Mouse (Mus musculus): ENCODE measurements at regions not wholly inside any gene's neighbourhood (a gene's known extent, or its start where the extent isn't known, plus 50 kb on each side); places are given as distances from the start of the nearest gene placed in this dataset.

- peaks cover 8% of the 10 kb centered on the region; the same call in 1 of the 2 replicates for H3K4me1 ChIP-seq (ENCODE audit: insufficient read depth, low read length)
- H3K27ac ChIP-seq (ENCODE audit: low read depth, low read length), result peak overlapping the region; percentile 55; the same call in 1 of the 2 replicates
- H3K4me2 ChIP-seq (ENCODE audit: low read depth, low read length, poor library complexity, severe bottlenecking), result no peak overlapping the region
- TF ChIP-seq CTCF (IDR thresholded peaks at IDR 0.05), result no peak
- H3K9me3 ChIP-seq (ENCODE audit: low read length), result no peaks in the 10 kb centered on the region
- no peak overlapping the region for H3K4me3 ChIP-seq (ENCODE audit: low read depth, low read length)
- 10% methylated on average over 9 of the region's 9 CpGs for WGBS
- H3K9ac ChIP-seq (replicated peaks; ENCODE audit: low read length, poor library complexity, severe bottlenecking), result no peak overlapping the region
- H3K36me3 ChIP-seq (ENCODE audit: insufficient read depth, low read length), result no peaks in the 10 kb centered on the region
- DNase-seq (ENCODE audit: low spot score) (peak; percentile 88), ATAC-seq (ENCODE audit: low FRiP score) (peak; percentile 86)
- H3K27me3 ChIP-seq (ENCODE audit: insufficient read depth, low read length), result no peaks in the 10 kb centered on the region
Measured at GRCm38 (mm10) chr17:9775668-9776151, 106.2 kb upstream of the Pabpc6 start.

GRCm38 (mm10) chr17:9774740-9775629, 105.5 kb upstream of the Pabpc6 start:
- Histone ChIP-seq H3K9ac (replicated peaks; ENCODE audit: low read length, poor library complexity, severe bottlenecking) (no peak overlapping the region), H3K4me3 (ENCODE audit: low read depth, low read length) (no peak overlapping the region), H3K27me3 (ENCODE audit: insufficient read depth, low read length) (no peaks in the 10 kb centered on the region), H3K27ac (ENCODE audit: low read depth, low read length) (peak overlapping the region; percentile 55), H3K4me2 (ENCODE audit: low read depth, low read length, poor library complexity, severe bottlenecking) (no peak overlapping the region), H3K36me3 (ENCODE audit: insufficient read depth, low read length) (no peaks in the 10 kb centered on the region), H3K9me3 (ENCODE audit: low read length) (no peaks in the 10 kb centered on the region), H3K4me1 (ENCODE audit: insufficient read depth, low read length) (peaks cover 8% of the 10 kb centered on the region; the same call in 1 of the 2 replicates)
- 52% methylated on average over 11 of the region's 11 CpGs for WGBS
- TF ChIP-seq CTCF (IDR thresholded peaks at IDR 0.05), result no peak
- DNase-seq (ENCODE audit: low spot score) (peak; percentile 36), ATAC-seq (ENCODE audit: low FRiP score) (no peak)

GRCm38 (mm10) chr17:9773744-9774143, 104.2 kb upstream of the Pabpc6 start:
- H3K4me2 ChIP-seq (ENCODE audit: low read depth, low read length, poor library complexity, severe bottlenecking), result no peak overlapping the region
- no peak overlapping the region for H3K9ac ChIP-seq (replicated peaks; ENCODE audit: low read length, poor library complexity, severe bottlenecking)
- H3K4me1 ChIP-seq (ENCODE audit: insufficient read depth, low read length), result peaks cover 8% of the 10 kb centered on the region; the same call in 1 of the 2 replicates
- H3K36me3 ChIP-seq (ENCODE audit: insufficient read depth, low read length), result no peaks in the 10 kb centered on the region
- ATAC-seq (ENCODE audit: low FRiP score), result no peak
- no peaks in the 10 kb centered on the region for H3K27me3 ChIP-seq (ENCODE audit: insufficient read depth, low read length)
- TF ChIP-seq CTCF (IDR thresholded peaks at IDR 0.05), result no peak
- no peak overlapping the region for H3K4me3 ChIP-seq (ENCODE audit: low read depth, low read length)
- H3K27ac ChIP-seq (ENCODE audit: low read depth, low read length), result 0 out of 2 replicates have a peak overlapping the region, but pooled peaks have one; percentile 55
- DNase-seq (ENCODE audit: low spot score), result no peak
- H3K9me3 ChIP-seq (ENCODE audit: low read length), result no peaks in the 10 kb centered on the region
- 86% methylated on average over 2 of the region's 2 CpGs for WGBS

GRCm38 (mm10) chr17:9768275-9768674, 98.8 kb upstream of the Pabpc6 start:
- Histone ChIP-seq H3K9ac (replicated peaks; ENCODE audit: low read length, poor library complexity, severe bottlenecking) (no peak overlapping the region), H3K4me1 (ENCODE audit: insufficient read depth, low read length) (peaks cover 3% of the 10 kb centered on the region; the same call in 1 of the 2 replicates), H3K36me3 (ENCODE audit: insufficient read depth, low read length) (no peaks in the 10 kb centered on the region), H3K4me2 (ENCODE audit: low read depth, low read length, poor library complexity, severe bottlenecking) (no peak overlapping the region), H3K27ac (ENCODE audit: low read depth, low read length) (no peak overlapping the region), H3K9me3 (ENCODE audit: low read length) (no peaks in the 10 kb centered on the region), H3K27me3 (ENCODE audit: insufficient read depth, low read length) (no peaks in the 10 kb centered on the region), H3K4me3 (ENCODE audit: low read depth, low read length) (no peak overlapping the region)
- no peak for TF ChIP-seq CTCF (IDR thresholded peaks at IDR 0.05)
- ATAC-seq (ENCODE audit: low FRiP score) (no peak), DNase-seq (ENCODE audit: low spot score) (no peak)

- Histone ChIP-seq H3K27me3 (ENCODE audit: insufficient read depth, low read length) (no peaks in the 10 kb centered on the region), H3K36me3 (ENCODE audit: insufficient read depth, low read length) (no peaks in the 10 kb centered on the region), H3K4me3 (ENCODE audit: low read depth, low read length) (no peak overlapping the region), H3K9ac (replicated peaks; ENCODE audit: low read length, poor library complexity, severe bottlenecking) (no peak overlapping the region), H3K4me1 (ENCODE audit: insufficient read depth, low read length) (peaks cover 3% of the 10 kb centered on the region; the same call in 1 of the 2 replicates), H3K27ac (ENCODE audit: low read depth, low read length) (peak overlapping the region; percentile 34), H3K9me3 (ENCODE audit: low read length) (no peaks in the 10 kb centered on the region), H3K4me2 (ENCODE audit: low read depth, low read length, poor library complexity, severe bottlenecking) (no peak overlapping the region)
- no peak for ATAC-seq (ENCODE audit: low FRiP score)
- 47% methylated on average over 5 of the region's 5 CpGs for WGBS
- DNase-seq (ENCODE audit: low spot score), result no peak
- no peak for TF ChIP-seq CTCF (IDR thresholded peaks at IDR 0.05)
Measured at GRCm38 (mm10) chr17:9765680-9766250, 96.2 kb upstream of the Pabpc6 start.
